Mouse (Mus musculus) frontal cortex, postnatal 10 days (tissue): Measurements from ENCODE around the gene Trabd2b.

Experiments
- DNase-seq, 2 experiments: peaks; one replicate each; pipeline ENCODE4 v3.0.0; 2022; ENCODE audit warnings: low spot score in 2 of 2, mixed read lengths in 1 of 2

Trabd2b gene

DNA sequence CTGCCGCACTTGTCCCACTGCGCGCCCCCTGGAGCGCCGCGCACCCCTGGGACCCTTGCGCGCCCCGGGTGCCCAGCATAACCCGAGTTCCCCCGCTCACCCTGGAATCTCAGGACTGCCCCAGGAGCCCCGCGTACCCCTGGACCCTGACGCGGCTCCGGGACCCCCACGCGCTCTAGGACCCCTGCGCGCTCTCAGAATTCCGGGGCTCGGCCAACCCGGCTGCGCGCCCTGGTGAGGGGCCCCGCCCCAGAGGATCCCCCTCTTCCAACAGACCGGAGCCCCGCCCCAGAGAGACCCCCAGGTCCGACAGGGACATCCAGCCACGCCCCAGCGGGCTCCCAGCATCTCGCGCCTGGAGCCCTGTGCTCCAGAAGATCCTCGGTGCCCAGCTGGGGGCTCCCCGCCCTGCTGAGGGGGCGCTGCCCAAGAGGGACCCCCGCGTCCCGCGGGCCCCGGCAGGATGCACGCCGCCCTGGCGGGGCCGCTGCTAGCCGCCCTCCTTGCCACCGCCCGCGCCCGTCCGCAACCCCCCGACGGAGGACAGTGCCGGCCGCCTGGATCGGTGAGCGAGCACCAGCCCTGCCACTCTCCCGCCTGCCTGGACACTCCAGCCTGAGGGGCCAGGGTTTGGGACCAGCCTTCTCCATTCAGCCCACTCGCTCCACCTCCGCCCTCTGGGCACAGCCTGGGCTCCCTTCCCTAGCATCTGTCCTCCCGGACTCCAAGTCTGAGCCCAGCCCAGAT lies at the start of gene Trabd2b:
Trabd2b (plus strand) TSS at position 370 of the 747 bp plus-strand sequence.
- no peak for DNase-seq

DNA sequence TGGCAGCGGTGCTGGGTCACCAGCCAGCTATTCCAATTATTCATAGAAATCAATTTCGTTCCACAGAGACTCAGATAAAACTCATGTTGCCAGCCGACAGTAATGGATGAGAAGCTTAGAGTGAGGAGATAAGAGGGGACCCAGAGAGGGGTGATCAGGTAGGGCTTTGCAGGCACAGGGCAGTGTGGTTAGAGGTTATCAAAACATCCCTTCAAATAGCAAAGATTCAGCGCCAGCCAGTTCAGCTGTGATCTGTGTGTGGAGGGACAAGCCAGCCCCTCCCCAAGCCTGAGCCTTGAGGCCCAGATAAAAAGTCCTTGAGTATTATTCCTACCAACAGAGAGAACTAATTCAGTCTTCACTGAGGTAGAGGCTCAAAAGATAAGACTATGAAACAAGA lies 49.1 kb upstream of the Trabd2b start:
- DNase-seq = no peak

DNA sequence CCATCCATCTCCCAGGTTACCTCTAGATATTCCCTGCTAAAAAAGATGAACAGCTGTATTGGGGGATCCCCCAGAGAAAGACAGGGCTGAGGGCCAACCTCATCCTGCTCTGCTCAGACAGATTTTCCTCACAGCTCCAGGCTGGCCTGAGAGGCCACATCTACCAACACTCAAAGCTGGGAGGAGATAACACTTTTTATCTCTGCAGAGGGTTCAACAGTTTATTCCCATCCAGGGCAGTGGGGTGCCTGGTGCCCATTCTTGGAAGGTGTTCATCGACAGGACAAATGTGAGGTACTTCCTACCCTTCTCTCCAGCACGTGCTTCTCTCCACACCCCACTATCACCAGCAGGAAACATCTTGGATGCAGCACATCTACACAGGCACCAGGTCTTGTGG lies 47.6 kb upstream of the Trabd2b start:
- no peak for DNase-seq

DNA sequence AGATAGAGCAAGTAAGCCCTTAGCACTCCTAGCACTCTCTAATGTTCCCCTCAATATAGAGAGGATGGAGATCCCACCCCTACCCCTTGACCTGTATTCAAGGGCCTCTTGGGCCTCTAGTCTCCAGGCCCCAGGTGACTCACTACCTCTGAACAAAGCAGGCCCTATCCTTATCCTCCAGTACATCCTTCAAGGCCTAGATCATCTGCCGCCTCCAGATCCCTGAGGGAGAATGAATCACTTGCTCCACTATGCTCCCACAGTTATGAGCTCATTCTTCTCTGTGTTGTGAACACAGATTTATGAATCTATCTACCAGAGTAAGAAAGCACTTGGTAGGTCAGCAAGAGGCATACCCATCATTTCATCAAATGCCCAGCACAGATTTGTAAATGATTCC lies 46.7 kb upstream of the Trabd2b start:
- no peak for DNase-seq

DNA sequence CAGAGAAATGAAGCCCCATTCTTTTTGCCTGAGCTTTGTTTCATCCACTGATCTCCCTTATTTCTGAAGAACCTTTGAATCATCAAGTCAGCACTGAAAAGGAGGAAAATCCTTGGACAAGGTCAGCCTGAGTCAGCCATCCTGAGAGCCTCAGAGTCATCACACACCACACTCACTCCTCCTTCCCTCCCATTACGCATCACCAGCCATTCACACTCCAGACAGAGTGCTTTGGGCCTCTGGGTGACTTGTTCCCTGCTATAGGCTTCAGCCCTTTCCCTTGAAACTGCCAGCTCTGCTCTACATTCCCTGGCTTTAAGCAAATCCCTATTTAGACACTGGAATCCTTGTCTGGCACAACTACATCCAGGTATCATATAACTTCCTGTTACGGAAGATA lies 45.2 kb upstream of the Trabd2b start:
- DNase-seq = no peak

DNA sequence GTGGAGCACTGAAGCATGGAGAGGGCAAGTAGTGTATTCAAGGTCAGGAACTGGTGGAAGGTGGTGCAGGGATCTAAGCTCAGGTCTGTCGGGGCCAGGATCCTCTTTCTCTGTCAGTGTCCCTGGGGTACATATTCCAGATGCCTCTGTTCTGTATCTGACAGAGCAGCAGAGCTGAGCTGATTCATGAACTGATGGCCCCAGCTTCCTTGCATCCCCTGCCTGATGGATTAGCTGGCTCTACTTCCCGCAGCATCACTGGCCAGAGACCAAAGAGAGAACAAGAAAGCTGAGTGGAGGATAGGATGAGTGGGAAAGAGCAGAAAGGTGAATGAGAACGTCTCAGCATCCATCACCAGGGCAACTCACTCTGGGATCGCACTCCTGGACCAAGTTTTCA lies 41.5 kb upstream of the Trabd2b start:
- no peak for DNase-seq

DNA sequence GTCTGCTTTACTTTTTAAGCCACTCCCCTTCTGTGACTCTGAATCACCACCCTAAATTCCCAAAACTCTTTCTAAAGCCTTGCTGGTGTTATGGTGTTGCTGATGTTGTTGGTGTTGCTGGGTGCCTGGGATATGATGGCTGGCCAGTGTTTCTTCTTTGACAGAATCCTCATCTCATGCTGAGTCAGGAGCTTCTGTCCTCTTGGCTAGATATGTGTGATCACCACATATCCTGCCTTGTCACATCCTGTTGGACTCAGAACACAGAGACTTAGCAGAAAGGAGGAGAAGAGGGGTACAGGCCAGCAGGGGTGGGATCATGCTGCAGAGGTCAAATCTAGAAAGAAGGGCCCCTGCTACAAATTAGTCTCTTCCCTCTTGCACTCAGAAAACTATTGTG lies 40.9 kb upstream of the Trabd2b start:
- no peak for DNase-seq

DNA sequence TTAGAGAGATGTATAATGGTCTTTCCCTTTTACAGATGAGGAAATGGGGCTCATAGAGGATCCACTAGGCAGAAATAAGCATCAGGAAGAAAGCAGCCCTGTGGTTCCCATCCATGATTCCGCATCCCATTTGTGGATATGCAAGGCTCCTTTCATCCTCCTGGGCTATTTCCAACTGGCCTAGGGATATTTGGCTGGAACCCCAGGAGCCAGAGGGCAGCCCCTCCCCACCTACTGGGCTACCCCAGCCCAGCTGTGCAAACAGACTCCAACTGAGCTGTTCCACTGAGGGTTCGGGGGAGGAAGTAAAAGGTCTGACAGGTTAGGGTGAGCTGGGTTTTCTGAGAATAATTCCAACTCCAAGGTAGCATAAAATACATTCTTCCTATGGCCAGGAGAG lies 39.5 kb upstream of the Trabd2b start:
- no peak for DNase-seq

DNA sequence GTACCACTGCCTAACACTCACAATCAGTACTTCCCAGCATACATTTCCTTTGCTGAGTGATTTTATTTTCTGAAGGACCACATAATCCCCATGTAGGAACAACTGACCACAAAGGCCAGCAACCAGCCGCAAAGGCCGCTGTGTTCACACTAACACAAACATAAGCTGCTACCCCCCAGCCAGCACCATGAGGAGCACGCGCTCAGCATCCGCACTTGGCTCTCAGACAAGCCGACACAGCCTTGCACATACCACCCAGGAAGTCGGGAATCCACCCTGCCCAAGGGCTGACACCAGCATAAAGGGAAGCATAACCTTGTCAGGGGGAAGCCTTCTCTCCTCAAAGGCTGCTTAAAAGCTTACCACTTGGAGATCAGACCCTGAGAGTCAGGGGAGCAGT lies 38.7 kb upstream of the Trabd2b start:
- no peak for DNase-seq

DNA sequence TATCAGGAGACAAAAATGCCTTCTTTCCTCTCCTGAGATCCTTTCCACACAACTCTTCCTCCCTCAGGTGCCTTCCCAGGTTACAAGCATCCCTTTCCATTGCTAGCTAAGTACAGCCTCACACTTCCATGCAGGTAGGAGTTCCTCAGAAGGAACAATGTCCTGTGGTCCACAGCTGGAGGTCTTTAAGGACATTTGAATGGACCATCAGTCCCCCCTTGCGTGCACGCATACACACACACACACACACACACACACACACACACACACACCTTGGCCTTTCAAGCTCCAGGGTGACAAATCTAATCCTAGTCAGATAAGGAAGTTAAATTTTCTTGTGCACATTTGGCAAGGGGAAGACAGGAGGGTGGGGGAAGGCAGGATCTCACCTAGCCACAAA lies 36.9 kb upstream of the Trabd2b start:
- DNase-seq = no peak

DNA sequence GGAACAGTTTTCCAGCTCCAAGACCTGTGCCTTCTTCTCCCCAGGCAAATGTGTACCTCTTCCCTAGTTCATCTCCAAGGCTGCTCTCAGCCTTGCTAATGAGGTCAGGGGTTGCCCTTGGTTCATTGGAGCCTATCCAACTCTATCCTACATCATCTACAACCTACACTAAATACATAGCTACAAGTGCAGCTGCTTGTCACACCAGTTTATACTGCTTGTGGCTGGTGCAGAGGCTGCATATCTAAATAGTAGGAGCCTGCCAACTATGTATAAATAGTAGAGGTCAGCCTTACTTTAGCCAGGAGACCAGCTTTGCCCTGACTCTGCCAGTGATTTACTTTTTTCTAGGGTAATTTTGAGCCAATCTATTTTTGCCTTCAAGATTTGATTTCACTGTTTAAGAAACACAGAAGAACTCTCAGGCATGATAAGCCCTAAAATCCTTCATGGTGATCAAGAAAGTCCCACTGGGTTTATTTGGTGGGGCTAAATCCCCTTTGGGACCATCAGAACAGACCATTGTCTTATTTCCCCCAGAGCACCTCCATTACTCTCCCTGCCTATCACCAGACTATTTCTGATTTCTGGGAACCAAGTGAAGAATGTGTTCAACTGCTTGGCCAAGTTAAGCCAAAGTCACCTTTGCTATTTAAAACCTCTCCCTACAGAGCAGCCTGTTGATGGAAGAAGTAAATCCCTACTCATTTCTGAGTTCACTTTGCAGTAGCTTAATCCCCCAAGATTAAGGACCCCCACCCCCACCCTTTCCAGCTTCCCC lies 35.4 kb upstream of the Trabd2b start:
- DNase-seq = no peak

DNA sequence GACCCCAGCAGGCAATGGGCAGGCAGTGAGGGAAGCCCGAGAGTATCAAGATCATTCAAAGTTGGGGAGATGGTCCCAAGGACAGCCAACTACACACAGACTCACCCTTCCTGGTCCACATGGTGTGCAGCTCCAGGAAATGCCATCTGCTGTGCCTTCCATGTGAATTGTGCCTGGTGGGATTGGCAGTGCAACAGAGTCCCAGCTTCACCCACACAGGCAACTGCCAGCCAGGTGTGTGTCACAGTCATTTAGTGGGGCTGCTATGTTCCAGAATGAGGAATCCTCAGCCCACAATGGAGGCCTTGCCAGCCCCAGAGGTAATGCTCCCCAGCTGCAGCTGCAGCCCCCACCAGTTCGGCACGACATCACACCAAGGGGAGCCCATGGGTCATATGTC lies 33.8 kb upstream of the Trabd2b start:
- DNase-seq = no peak

DNA sequence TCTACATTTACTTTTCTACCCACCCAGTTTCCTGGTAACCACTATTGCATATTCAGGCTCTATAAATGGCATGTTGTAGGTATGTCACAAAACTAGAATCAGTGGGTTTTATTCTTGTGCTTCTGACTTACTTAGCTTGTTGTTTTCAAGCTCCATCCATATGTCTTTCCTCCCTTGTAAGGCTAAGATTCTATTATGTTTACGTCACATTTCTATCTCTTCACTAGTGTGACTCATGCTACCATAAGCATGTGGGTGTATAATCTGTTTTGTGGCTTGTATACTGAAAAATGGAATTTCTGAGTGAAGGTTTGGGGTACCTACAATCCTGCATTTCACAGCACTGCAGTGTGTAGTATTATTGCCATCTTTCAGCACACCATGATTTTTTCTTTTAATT lies 32.2 kb upstream of the Trabd2b start:
- DNase-seq = no peak

DNA sequence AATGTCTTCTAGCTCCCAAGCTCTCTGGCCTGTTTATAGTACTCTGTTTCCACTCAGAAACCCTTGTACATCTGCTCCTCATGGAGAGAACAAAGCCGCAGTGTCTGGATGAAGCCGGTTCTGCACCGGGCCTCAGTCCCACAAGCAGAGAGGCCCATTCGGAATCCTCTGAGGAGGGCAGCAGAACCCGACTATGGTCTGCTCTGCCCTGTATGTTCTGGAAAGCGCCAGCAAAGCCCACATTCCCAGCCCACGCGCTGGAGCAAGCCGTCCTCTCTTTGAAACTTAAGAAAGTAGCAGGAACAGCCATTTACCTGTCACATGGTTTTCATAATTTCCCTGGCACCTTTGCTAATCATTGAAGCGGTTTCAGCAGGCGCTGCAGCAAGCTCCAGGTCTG lies 29.0 kb upstream of the Trabd2b start:
- no peak for DNase-seq

DNA sequence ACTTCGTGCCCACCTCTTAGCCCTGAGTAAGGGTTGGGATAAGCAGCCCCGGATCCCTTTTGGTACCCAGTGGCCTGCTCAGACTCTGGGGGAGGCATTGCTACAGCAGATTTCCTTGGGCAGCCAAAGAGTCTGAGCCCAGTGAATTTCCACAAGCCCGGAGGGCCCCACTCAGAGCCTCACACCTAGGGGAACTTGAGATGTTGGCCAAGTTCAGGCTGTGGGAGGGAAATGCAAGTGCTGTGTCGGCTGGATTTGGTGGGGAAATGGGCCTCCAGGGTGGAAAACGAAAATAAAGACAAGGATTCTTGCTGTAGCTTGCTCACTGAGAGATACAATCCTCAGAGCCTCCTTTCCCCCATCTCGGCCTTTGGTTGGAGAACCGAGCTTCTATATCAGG lies 28.0 kb upstream of the Trabd2b start:
- no peak for DNase-seq

DNA sequence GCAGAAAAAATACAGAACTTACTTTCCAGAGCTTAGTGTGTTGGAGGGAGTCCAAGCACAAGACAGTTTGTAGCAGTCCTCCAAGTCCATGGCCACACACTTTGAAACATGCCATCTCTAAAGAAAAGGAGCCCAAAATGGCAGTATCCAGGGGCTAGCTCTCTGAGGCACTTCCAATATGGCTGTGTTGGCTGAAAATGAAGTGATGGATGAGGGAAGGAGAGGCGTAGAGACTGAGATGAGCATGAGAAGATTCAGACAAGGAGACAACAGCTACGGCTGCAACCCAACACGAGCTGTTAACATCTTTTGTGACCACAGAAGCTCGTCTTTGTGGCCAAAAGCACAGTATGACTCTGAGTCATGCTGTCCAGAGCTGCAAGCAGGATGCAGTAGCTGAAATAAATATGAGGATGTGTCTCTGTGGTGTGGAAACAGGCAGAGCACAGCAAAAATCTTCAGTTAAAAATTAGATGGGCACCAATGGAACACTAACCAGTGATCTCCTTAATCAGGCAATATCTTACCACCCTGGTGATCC lies 27.0 kb upstream of the Trabd2b start:
- DNase-seq = no peak

DNA sequence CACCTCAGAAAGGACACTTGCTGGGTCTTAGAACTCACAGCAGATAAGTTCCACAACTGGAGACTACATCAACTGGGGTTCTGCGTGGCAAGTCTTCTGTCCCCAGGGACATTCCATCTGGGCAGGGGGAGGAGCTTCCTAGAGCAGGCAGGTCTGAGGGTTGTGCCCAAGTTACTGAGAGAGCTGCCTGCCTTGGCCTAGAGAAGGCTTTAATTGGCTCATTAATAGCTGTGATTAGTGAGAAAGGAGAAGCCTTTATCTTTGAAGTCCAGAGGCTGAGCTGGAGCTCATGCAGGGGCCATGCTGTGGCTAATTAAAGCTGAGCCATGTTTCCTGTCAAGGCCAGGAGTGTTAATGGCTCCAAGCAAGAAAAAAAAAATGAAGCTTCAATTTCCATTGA lies 23.9 kb upstream of the Trabd2b start:
- DNase-seq = no peak

DNA sequence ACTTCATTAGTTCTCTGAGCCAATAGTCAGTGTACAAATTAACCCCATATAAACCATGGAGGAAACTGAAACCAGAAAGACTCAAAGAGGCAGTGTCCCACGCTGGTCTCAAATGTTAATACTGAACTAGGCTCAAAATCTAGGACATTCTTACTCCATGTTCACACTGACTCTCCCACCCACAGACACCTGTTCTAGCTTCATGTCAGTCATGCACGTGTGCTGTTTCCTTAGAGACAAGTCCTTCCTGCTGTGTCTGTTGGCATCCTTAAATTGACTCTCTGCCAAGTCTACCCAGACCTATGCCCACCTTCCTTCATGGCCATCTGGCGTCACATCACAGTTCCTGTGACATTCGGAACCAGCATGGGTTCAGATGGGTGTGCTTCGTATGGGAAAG lies 21.3 kb upstream of the Trabd2b start:
- DNase-seq = no peak

DNA sequence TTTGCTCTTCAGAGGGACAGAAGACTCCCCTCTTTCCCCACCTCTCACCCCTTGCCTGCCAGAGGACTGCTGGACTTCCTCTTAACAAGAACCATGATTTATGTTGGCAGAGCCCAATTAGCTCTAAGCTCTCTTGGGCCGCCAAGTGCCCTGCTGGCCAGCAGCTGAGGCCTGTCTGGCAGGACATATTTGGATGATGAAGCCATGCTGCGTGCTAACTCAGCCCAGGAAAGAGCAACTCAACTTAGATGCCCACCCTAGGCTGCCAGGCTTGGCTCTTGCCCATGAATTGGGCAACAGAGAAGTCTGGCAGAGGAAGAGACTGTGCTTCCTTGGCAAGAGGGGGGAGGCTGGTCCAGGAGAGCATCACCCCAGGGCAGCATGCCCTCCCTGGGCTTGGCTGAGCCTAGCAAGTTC lies 20.1 kb upstream of the Trabd2b start:
- peak; percentile 37 to 54 for DNase-seq

DNA sequence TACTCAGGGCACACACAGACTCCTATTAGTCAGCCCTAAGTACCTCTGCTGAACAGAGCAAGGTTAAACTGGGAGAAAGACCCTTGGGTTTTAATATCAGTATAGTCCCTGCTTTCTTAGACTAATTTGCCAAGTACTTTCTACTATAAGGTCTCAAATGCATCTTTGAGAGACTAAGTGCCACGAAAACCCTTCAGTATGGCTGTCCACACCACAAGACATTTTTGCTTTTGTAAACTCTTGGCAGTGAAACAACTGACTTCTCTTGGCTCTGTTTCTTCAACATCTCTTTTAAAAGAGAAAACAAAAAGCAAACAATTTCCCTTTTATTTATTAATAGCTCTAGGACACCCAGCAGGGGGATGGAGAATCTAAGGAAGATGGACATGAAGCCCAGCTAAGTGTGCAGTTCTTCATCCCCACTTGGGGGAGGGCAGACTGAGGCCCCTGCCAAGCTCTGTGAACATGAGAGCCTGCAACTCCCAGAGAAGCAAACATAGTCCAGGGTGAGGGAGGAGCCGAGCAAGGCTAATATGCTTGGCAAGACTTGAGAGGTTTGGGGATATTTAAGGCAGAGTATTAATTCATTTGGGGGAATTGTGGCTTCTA lies 18.9 kb upstream of the Trabd2b start:
- no peak for DNase-seq

DNA sequence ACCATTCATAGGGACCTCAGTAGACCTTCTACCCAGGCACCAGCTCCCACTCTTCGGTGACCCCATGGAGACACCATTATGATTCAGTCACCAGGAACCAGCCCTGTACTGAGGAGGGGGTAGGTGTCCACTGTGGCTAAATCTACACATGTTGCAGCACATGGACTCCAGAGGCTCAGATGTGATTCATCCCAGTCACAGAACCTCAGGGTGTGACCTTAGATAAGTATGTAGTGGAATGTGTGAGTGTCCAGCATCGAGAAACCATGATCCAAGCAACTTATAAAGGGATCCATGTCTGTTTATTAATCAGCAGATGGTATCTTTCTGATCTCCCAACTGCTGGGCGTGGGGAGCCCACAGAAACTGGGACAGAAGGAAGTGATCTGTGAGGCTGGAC lies 18.2 kb upstream of the Trabd2b start:
- DNase-seq = no peak

DNA sequence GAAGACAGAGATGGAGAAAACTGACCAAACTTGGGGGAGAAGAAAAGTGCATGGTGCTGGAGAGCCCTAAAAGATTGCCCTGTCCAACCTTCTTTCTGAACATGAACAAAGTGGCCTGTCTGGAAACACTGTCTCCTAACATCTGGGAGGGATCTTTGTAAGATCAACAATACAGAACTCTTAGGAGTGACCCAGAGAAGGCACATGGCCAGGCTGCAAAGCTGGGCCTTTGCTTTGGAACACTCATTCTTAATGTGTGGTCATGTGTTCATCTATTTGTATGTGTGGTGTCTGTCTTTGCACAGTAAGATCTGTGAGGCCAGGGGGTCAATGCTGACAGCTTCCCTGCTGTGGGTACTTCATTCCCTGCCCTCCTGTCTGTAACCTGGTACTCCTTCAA lies 16.9 kb upstream of the Trabd2b start:
- no peak for DNase-seq

DNA sequence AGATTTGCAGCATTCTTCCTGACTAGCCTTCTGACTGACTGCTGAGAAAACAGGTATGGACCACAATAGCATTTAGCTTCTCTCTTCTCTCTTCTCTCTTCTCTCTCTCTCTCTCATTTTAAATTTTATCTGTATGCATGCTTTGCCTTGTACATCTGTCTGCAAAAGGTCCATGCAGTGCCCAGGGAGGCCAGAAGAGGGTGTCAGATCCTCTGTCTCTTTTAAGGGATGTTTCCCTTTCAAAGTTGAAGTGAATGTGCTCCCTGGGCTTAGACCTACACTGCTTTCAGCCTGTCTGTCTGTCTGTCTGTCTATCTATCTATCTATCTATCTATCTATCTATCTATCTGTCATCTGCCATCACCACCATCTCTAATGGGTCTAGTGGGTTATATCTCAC lies 8.9 kb upstream of the Trabd2b start:
- no peak for DNase-seq
